Mouse (Mus musculus) heart, postnatal 0 days (tissue): ENCODE data around the gene Aadacl4. TPM values are rescaled to one million over a fixed set of nuclear protein-coding genes. Genes with fewer than 3 reads are reported as not detected.
"Not testable (repeated sequence)": the region's sequence is repeated elsewhere in the genome, so short reads cannot be mapped to it uniquely, and the experiment has no call there.

Experiments used
- ATAC-seq: fragments of 200-750 bp; cut with Nextera tagmentation; 2 replicates; pipeline ENCODE4 v1.8.0; 2017; ENCODE audit warnings: low read depth, moderate number of reproducible peaks, moderate library complexity; ENCODE audit not compliant: insufficient read depth
- DNase-seq: peaks from one replicate; pipeline ENCODE4 v3.0.0-alpha.2; 2016; ENCODE audit warnings: low spot score
- H3K27ac ChIP-seq: fragments of 300-500 bp; sonication (generic); 2 replicates; pipeline ENCODE4 v1.5.1; 2014; ENCODE audit warnings: low read depth, mild to moderate bottlenecking
- H3K27me3 ChIP-seq: fragments of 300-500 bp; sonication (generic); 2 replicates; pipeline ENCODE4 v1.6.1; 2014; ENCODE audit warnings: low read length, mixed read lengths; ENCODE audit not compliant: control insufficient read depth, insufficient read depth
- H3K36me3 ChIP-seq: fragments of 300-500 bp; sonication (generic); replicated peaks from 2 replicates; pipeline ENCODE4 v1.6.1; 2014; ENCODE audit warnings: low read length, mixed read lengths; ENCODE audit not compliant: control insufficient read depth, insufficient read depth
- H3K4me1 ChIP-seq: fragments of 300-500 bp; sonication (generic); 2 replicates; pipeline ENCODE4 v1.6.1; 2014; ENCODE audit warnings: antibody characterized with exemption; ENCODE audit not compliant: control insufficient read depth, insufficient read depth
- H3K4me2 ChIP-seq: fragments of 300-500 bp; sonication (generic); 2 replicates; pipeline ENCODE4 v1.6.1; 2014; ENCODE audit warnings: low read depth, mild to moderate bottlenecking, low read length, moderate library complexity
- H3K4me3 ChIP-seq: fragments of 300-500 bp; sonication (generic); 2 replicates; pipeline ENCODE4 v1.5.1; 2014; ENCODE audit warnings: low read depth, low read length
- H3K9ac ChIP-seq: fragments of 300-500 bp; sonication (generic); replicated peaks from 2 replicates; pipeline ENCODE4 v1.6.1; 2014; ENCODE audit warnings: low read depth, low read length, mixed read lengths
- H3K9me3 ChIP-seq: fragments of 300-500 bp; sonication (generic); replicated peaks from 2 replicates; pipeline ENCODE4 v1.6.1; 2016; ENCODE audit warnings: low read length; ENCODE audit not compliant: control insufficient read depth
- CTCF ChIP-seq: IDR thresholded peaks from 2 replicates; pipeline ENCODE4 v1.5.1; 2016; ENCODE audit warnings: antibody characterized with exemption, control low read depth, low read depth
- EP300 ChIP-seq: IDR thresholded peaks from 2 replicates; pipeline ENCODE4 v1.6.1; 2016; ENCODE audit warnings: antibody characterized with exemption, low read depth
- WGBS: fragments of 180-500 bp; shearing (Covaris S2); extraction: QIAGEN DNeasy Blood & Tissue Kit; methylation state at CpG from one replicate; pipeline ENCODE4 v1.1.7; 2014; 5-methylcytosine and 5-hydroxymethylcytosine counted together
- polyA plus RNA-seq: library from polyadenylated mRNA; unstranded; fragments of >200 nt; fragmentation: Nextera tagmentation; extraction: Ambion mirVana; gene quantifications from 2 replicates; pipeline ENCODE4 v1.2.1, GENCODE M21; 2015
- total RNA-seq: library from RNA; depleted of rRNA; stranded (reverse); fragments of >200 nt; gene quantifications from 2 replicates; pipeline ENCODE4 v1.2.3, GENCODE M21; 2014; ENCODE audit warnings: low replicate concordance; rRNA removed

The Aadacl4 gene
- total RNA-seq (not detected in 2 replicates), polyA plus RNA-seq (not detected in 2 replicates)

DNA sequence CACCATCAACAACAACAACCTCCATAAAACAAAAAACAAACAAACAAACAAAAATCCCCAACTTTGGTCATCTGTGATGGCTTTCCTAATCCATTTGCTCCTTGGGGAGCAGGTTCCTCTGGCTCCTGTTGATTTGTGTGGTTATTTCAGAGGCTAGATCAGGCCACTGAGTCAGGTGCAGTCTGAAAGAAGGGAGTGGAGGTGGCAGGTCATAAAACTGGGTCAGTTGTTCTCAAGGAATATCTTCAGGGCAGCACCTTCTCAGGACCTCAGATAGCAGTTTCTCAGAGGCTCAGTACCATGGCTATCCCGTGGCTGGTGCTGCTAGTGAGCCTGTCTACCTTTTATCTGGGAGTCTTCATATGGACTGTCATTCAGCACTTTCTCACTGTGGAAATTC, at the start of gene Aadacl4:
Gene Aadacl4 (plus strand): TSS at position 301 of the 400 bp plus-strand sequence.
- H3K27ac ChIP-seq = no peak within 1 kb of the TSS
- no peak for DNase-seq
- no peak within 1 kb of the TSS for H3K4me2 ChIP-seq
- H3K4me3 ChIP-seq = no peak within 1 kb of the TSS
- no peak within 1 kb of the TSS for H3K9ac ChIP-seq
- ATAC-seq = no peak
- H3K36me3 ChIP-seq = no peaks in the 10 kb centered on the region
- H3K27me3 ChIP-seq = no peaks in the 10 kb centered on the region
- 27% methylated on average over 1 of the region's 1 CpGs for WGBS
- TF ChIP-seq CTCF (no peak), EP300 (no peak)
- H3K9me3 ChIP-seq = peaks cover 13% of the 10 kb centered on the region; the same call in 1 of the 2 replicates
- H3K4me1 ChIP-seq = no peaks in the 10 kb centered on the region

DNA sequence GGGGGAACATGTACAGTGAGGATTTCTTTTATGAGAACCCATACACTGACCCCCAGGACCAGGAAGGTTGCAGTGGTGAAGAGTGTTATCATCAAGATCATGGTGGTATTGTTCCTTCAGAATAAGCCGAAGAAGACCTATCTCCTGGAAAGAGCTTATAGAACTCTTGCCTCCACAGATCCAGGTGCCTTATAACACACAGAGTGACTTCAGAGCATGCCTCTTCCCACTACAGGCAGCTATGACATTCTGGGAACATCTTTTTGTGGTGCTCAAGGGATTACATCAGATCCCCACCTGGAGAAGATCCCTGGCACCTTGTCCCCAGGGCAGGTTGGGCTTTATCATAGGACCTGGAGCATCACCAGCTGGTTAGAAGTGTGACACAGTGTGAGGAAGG, 48.5 kb upstream of the Aadacl4 start, which contains the start of gene Gm13124:
Gene Gm13124 (minus strand): TSS at position 101 of the 400 bp plus-strand sequence.
- ATAC-seq (no peak), DNase-seq (no peak)
- no peaks in the 10 kb centered on the region for H3K27me3 ChIP-seq
- WGBS = 86% methylated on average over 1 of the region's 1 CpGs
- no peaks in the 10 kb centered on the region for H3K4me1 ChIP-seq
- H3K27ac ChIP-seq = no peak within 1 kb of the TSS
- no peak within 1 kb of the TSS for H3K9ac ChIP-seq
- H3K9me3 ChIP-seq = no peaks in the 10 kb centered on the region
- no peak within 1 kb of the TSS for H3K4me3 ChIP-seq
- TF ChIP-seq EP300 = no peak
- TF ChIP-seq CTCF = no peak
- H3K36me3 ChIP-seq = no peaks in the 10 kb centered on the region
- H3K4me2 ChIP-seq = no peak within 1 kb of the TSS

DNA sequence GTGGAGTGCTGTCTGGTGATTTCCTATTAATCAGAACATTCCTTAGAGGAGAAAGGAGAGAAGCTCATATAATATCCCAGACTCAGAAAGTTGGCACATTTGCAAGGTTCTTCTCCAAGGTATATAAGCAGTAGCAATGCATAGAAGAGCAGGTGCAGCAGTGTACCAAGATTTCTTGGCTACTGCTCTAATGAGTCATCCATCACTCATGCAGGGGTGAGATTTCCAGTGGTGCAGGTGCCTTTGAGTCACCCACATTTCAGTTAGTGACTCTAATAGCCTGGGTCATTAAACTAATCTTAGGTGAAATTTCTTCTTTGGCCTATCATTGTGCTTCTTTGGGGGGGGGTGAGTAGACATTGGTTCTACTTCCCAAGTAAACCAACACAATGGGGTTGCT, 45.8 kb upstream of the Aadacl4 start:
- no peaks in the 10 kb centered on the region for H3K36me3 ChIP-seq
- H3K27ac ChIP-seq = no peak overlapping the region
- ATAC-seq = no peak
- TF ChIP-seq CTCF = no peak
- TF ChIP-seq EP300 = no peak
- H3K9me3 ChIP-seq = no peaks in the 10 kb centered on the region
- H3K27me3 ChIP-seq = no peaks in the 10 kb centered on the region
- H3K4me1 ChIP-seq = no peaks in the 10 kb centered on the region
- H3K4me3 ChIP-seq = no peak overlapping the region
- no peak overlapping the region for H3K4me2 ChIP-seq
- DNase-seq = no peak
- no peak overlapping the region for H3K9ac ChIP-seq

DNA sequence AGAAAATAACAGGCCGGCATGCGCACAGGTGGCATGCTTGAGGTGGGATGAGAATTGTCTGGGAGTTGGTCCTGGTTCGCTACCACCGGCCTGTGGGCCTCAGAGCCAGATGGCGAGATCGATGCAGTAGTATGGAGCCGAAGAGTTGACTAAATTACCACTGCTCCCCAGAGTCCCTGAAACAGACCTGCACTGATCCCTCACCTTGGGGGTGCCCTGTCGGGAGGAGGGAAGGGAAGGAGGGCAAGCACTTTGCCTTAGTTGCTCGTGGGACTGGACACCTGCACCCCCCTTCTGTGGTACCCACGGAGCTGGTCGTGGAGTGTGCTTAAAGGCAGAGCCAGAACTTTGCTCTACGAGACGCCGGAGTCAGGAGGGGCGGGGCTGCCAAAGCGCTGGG, 27.3 kb upstream of the Aadacl4 start:
- not testable (repeated sequence) for H3K27me3 ChIP-seq, H3K4me3 ChIP-seq, H3K9ac ChIP-seq, H3K4me2 ChIP-seq, H3K36me3 ChIP-seq, DNase-seq, H3K27ac ChIP-seq, H3K4me1 ChIP-seq, ATAC-seq
- peaks cover 17% of the 10 kb centered on the region for H3K9me3 ChIP-seq
- WGBS = 75% methylated on average over 12 of the region's 16 CpGs

DNA sequence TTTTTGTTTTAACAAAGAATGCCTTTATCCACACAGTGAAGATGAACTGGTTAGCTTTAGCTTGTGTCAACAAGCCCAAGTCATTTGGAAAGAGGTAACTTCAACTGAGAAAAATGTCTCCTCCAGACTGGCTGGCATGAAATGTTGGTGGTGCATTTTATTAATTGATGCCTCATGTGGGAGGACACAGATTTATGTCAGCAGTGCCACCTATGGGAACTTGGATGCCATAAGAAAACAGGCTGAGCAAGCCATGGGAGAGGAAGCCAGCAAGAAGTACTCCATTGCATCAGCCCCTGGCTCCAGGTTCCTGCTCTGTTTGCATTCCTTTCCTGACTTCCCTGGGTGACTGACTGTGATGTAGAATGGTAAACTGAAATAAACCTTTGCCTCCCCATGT, 20.7 kb upstream of the Aadacl4 start:
- Histone ChIP-seq H3K4me3 (no peak overlapping the region), H3K4me1 (no peaks in the 10 kb centered on the region), H3K4me2 (no peak overlapping the region), H3K27me3 (no peaks in the 10 kb centered on the region), H3K27ac (no peak overlapping the region), H3K9me3 (0 out of 2 replicates have a peak, but pooled peaks cover 9% of the 10 kb centered on the region), H3K36me3 (no peaks in the 10 kb centered on the region), H3K9ac (no peak overlapping the region)
- no peak for TF ChIP-seq CTCF
- no peak for TF ChIP-seq EP300
- ATAC-seq = no peak
- DNase-seq = no peak

DNA sequence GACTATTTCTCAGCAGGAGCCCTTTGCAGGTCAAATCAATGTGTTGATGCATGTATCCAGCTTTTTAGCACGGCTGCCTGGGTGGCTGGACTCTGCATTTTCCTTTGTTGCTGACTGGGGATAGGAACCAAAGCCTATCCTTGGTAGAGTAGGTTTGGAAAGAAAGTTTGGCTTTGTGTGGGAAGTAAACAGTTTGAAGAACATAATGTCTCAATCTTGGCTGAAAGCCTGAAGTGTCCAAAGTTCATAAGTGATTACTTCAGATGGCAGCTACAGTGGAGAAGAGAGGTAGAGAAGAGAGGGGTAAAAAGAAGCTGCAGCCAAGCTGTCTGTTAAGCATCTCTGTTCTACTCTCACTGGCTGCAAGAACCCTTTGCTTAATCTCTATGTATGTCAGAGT, 1.1 kb downstream of the Aadacl4 start:
- Histone ChIP-seq H3K27ac (no peak overlapping the region), H3K4me2 (no peak overlapping the region), H3K27me3 (no peaks in the 10 kb centered on the region), H3K4me1 (no peaks in the 10 kb centered on the region), H3K4me3 (no peak overlapping the region), H3K36me3 (no peaks in the 10 kb centered on the region), H3K9ac (no peak overlapping the region), H3K9me3 (peaks cover 13% of the 10 kb centered on the region; the same call in 1 of the 2 replicates)
- no peak for ATAC-seq
- 51% methylated on average over 1 of the region's 1 CpGs for WGBS
- no peak for DNase-seq
- no peak for TF ChIP-seq EP300
- TF ChIP-seq CTCF = no peak
